Mouse (Mus musculus): Measurements from ENCODE around the gene Pim1.
"Not testable (repeated sequence)": the region's sequence is repeated elsewhere in the genome, so short reads cannot be mapped to it uniquely, and the experiment has no call there.

The Pim1 gene

DNA sequence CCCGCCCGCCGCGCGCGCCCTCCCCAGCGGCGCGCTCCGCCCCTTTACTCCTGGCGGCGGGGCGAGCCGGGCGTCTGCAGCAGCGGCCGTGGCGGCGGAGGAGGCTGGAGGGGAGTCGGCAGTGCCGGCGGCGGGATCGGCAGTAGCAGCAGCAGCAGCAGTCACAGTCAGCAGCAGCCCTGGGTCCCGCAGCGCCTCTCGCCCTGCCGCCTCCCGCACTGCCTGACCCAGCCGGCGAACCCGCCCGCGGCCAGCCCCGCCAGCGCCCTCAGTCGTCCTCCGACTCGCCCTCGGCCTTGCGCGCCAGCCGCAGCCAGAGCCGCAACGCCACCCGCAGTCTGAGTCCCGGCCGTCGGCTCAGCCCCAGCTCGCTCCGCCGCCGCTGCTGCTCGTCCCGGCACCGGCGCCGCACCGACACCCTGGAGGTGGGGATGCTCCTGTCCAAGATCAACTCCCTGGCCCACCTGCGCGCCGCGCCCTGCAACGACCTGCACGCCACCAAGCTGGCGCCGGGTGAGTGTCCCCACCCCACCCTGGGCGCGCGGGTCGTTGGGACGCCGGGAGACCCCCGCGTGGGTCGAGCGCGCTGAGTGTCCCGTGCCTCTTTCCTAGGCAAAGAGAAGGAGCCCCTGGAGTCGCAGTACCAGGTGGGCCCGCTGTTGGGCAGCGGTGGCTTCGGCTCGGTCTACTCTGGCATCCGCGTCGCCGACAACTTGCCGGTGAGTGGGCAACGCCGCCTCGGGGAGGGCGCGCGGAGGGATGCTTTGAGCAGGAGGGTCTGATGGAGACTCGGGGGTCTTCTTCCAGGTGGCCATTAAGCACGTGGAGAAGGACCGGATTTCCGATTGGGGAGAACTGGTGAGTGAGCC, at the start of gene Pim1:
TSS of gene Pim1 (plus strand) at position 41 of the 869 bp plus-strand sequence.
- DNase-seq: no peak

GRCm38 (mm10) chr17:29441562-29441961, 49.0 kb upstream of the Pim1 start:
- no peak for DNase-seq

- DNase-seq: no peak
Observed at GRCm38 (mm10) chr17:29442131-29442557, 48.4 kb upstream of the Pim1 start.

GRCm38 (mm10) chr17:29443724-29444123, 46.8 kb upstream of the Pim1 start:
- no peak for DNase-seq

DNA sequence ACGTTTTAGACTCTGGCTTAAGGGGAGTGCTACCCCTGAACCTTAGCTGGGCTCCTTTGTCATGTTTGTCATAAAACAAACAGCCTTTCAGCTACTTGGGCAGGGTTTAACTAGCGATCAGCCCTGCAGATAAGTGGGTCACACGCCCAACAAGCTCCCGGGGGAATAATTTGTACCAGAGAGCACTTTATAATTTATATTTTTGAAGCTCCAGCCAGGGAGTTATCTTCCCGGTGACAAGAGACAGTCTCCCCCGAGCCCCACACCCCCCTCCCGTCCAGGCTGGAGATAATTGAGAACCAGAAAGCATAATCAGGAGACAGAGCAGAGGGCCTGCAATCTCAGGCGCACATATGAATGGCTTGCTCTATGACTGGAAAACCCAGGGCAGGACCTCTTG, 45.5 kb upstream of the Pim1 start:
- peak; percentile 66 for DNase-seq

DNA sequence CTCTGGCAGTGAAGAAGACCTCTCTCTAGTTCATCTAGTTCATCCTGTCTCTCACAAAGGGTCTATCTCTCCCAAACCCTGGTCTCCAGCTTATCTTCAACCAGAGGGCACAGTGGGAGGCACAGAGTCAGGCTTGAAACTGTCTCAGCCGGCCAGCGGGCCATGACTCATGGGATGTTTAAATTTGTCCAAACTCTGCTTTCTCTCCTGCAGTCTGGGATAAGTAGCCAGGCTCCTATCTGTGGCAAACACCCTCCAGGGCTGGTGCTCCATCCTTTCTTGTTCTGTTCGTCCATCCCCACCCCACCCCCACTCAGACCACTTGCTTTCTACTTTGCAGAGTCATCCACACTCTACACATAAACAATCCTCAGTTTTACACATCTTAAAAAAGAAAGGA, 43.2 kb upstream of the Pim1 start:
- DNase-seq: no peak

GRCm38 (mm10) chr17:29448055-29448454, 42.5 kb upstream of the Pim1 start:
- DNase-seq: no peak

GRCm38 (mm10) chr17:29448561-29448960, 42.0 kb upstream of the Pim1 start:
- DNase-seq: no peak

- DNase-seq: peak; percentile 85
Observed at GRCm38 (mm10) chr17:29450899-29451840, 39.4 kb upstream of the Pim1 start.

DNA sequence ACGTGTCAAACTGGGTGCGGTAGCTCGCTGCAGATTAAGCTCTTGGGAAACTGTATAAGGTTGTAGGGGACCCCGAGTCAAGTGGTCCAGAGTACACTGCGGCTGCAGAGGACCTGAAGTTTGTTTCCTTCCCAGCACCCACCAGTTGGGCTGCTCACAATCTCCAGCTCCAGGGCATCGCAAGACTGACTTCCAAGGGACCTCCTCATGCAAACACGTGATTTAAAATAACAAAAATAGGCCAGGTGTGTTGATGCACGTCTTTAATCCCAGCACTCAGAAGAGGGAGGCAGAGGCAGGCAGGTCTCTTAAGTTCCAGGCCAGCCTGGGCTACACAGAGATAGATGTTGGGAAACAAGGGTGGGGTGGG, 38.7 kb upstream of the Pim1 start:
- DNase-seq: no peak

GRCm38 (mm10) chr17:29454119-29454518, 36.4 kb upstream of the Pim1 start:
- DNase-seq: not testable (repeated sequence)

GRCm38 (mm10) chr17:29455411-29456120, 35.0 kb upstream of the Pim1 start:
- no peak for DNase-seq

- DNase-seq: no peak
Observed at GRCm38 (mm10) chr17:29456476-29456875, 34.1 kb upstream of the Pim1 start.

DNA sequence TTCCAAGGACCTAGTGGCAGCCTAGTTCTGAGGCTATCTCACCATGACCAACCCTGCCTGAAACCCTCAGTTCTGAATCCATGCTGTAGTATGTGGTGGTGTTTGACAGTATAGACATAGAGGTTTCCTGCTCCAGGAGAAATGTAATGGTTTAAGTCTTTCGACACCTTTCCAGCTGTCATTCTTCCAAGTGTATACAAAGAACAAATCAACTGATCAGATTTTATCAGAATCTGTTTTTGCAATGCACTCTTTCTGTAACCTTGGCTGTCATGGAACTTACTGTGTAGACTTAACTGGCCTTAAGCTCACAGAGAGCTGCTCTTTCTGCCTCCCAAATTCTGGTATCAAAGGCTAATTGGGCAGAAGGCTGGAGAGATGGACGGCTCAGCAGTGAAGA, 33.6 kb upstream of the Pim1 start:
- DNase-seq: no peak

DNA sequence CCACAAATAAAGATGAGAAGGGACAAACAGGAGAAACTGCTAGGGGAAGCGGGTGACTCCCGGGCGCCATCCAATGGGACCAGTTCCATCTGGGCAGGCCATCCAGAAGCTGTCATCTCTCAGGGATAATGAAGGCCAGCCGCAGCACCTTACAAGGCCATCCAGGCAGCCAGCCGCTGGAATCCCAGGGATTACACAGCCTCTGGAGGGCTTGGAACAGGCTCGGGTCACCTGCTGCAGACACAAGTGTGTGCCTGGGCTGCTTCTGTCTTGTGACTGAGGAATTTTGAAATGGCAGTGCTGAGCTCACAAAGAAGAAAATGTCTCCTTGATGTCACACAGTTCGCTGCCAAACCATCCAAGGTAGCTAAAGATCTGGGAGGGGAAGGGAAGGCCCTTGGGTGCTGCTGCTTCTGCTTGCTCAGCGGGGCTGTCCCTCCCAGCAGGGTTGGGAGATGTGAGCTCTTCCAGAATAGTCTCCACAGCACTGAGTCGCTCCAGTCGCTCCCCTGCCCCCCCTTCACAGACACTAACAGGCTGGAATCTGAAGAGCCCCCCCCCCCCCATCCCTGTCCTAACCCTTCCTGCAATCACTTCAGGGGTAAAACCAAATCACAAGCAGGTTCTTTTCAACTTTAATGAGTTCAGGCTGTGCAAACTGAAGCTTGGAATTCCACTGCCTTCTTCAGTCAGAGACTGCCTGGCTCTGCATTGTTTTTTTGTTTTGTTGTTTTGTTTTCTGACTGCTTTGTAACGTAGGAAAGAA, 32.6 kb upstream of the Pim1 start:
- no peak for DNase-seq

- peak; percentile 78 for DNase-seq
Observed at GRCm38 (mm10) chr17:29459321-29460118, 31.0 kb upstream of the Pim1 start.

DNA sequence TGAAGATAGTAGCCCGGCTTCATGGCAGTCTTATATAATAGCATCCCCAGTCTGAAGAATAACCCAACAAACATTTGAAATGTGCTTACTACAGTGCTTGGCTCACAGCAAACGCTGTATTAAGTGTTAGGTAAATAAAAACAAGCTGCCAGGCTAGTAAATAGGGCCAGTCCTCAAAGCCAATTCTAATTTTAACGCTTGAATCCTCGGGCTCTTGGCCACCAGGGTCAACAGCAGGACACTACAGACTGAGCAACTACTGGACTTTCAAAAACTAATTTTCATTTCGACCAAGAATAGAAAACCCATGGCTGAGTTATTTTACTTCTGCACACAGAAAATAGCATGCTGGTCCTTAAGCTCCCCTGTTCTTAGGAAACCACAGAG, 30.4 kb upstream of the Pim1 start:
- no peak for DNase-seq

DNA sequence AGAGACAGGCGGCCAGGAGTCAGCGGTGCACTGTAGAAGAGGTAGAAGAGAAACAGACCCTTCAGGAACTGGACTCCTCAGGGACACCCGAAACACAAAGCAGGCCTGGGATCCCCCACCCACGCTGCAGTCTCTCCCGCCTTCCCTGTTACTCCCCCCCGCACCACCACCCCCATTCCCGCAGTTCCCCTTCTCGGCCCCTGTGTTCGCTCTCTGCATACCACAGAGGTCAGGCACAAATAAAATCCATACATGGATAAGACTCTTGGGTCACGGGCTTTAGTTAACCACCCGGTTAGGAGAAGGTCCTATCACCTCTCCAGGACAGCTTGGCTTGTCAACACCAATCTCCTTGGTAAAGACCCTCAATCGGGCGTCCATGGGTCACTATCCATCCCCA, 26.9 kb upstream of the Pim1 start:
- DNase-seq: no peak

DNA sequence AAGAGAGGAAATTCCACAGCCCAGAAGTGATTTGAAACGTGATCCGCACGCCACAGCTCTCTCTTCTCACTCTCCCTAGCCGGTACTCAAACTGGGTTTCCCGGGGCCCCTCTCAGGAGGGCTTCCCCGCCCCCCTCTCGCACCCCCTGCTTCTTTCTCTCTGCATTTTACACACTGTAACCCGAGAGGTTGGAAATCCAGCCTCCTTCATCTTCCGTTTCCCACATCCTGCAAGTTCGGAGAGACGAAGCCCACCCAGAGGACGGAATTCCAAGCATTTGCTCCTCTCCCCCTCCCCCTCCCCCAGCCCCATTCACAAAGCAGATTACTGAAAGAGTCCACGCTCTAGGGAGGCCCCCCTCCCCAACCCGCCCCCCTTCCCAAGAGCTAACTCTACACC, 26.5 kb upstream of the Pim1 start:
- no peak for DNase-seq

GRCm38 (mm10) chr17:29464519-29465140, 25.9 kb upstream of the Pim1 start:
- no peak for DNase-seq

All from kidney, postnatal 14 days (tissue).